Mouse (Mus musculus): ENCODE results near the gene Olfr814. TPM values are rescaled to one million over a fixed set of nuclear protein-coding genes. Genes with fewer than 3 reads are reported as not detected.
"Not testable (repeated sequence)": the region's sequence is repeated elsewhere in the genome, so short reads cannot be mapped to it uniquely, and the experiment has no call there.

Olfr814 gene
- not detected for total RNA-seq (2021)
- long read RNA-seq, experiment 1, result 0 reads
- long read RNA-seq, experiment 2, result 0 reads

GRCm38 (mm10) chr10:129879751-129880150 is at the start of gene Olfr814:
Olfr814 (minus strand) TSS chr10:129879851.
- not testable (repeated sequence) for DNase-seq

- DNase-seq, result no peak
Observed at GRCm38 (mm10) chr10:129915497-129915896, 35.8 kb upstream of the Olfr814 start, which contains the start of gene Olfr816. Olfr816 (minus strand) TSS chr10:129915597.

- not testable (repeated sequence) for DNase-seq
Observed at GRCm38 (mm10) chr10:129905767-129906166, 26.1 kb upstream of the Olfr814 start, which contains the start of gene Olfr815. Olfr815 (minus strand) TSS chr10:129905867.

- DNase-seq, result no peak
Observed at GRCm38 (mm10) chr10:129885934-129886333, 6.3 kb upstream of the Olfr814 start.

GRCm38 (mm10) chr10:129885496-129885895 is 5.8 kb upstream of the Olfr814 start:
- not testable (repeated sequence) for DNase-seq

GRCm38 (mm10) chr10:129855067-129855466 is 24.6 kb downstream of the Olfr814 start, which contains the start of gene Olfr813:
Olfr813 (plus strand) TSS chr10:129855367.
- no peak for DNase-seq

GRCm38 (mm10) chr10:129847343-129847742 is 32.3 kb downstream of the Olfr814 start:
- DNase-seq, result no peak

GRCm38 (mm10) chr10:129845994-129846393 is 33.7 kb downstream of the Olfr814 start, which contains the start of gene Olfr812:
Olfr812 (minus strand) TSS chr10:129846094.
- no peak for DNase-seq

Other genes with a start within 250 kb of the Olfr814 start
- gene Olfr799, start 242.4 kb downstream of the Olfr814 start, total RNA-seq (2021), result not detected
- not detected for gene Olfr800, start 222.2 kb downstream of the Olfr814 start, total RNA-seq (2021)
- not detected for gene Olfr801, start 206.0 kb downstream of the Olfr814 start, total RNA-seq (2021)
- not detected for gene Olfr802, start 191.7 kb downstream of the Olfr814 start, total RNA-seq (2021)
- not detected for gene Olfr803, start 185.6 kb downstream of the Olfr814 start, total RNA-seq (2021)
- not detected for gene Olfr804, start 176.6 kb downstream of the Olfr814 start, total RNA-seq (2021)
- gene Olfr805, start 150.5 kb downstream of the Olfr814 start, total RNA-seq (2021), result not detected
- gene Olfr806, start 137.9 kb downstream of the Olfr814 start, total RNA-seq (2021), result not detected
- gene Olfr807, start 122.1 kb downstream of the Olfr814 start, total RNA-seq (2021), result not detected
- not detected for gene Olfr808, start 114.4 kb downstream of the Olfr814 start, total RNA-seq (2021)
- gene Olfr809, start 105.2 kb downstream of the Olfr814 start, total RNA-seq (2021), result not detected
- gene Olfr810, start 84.9 kb downstream of the Olfr814 start, total RNA-seq (2021), result not detected
- not detected for gene Olfr811, start 75.5 kb downstream of the Olfr814 start, total RNA-seq (2021)
- gene Olfr812, start 33.8 kb downstream of the Olfr814 start, total RNA-seq (2021), result not detected
- not detected for gene Olfr813, start 24.5 kb downstream of the Olfr814 start, total RNA-seq (2021)
- not detected for gene Olfr815, start 26.0 kb upstream of the Olfr814 start, total RNA-seq (2021)
- gene Olfr816, start 35.7 kb upstream of the Olfr814 start, total RNA-seq (2021), result not detected
- not detected for gene Olfr818, start 69.2 kb upstream of the Olfr814 start, total RNA-seq (2021)
- not detected for gene Olfr819, start 87.4 kb upstream of the Olfr814 start, total RNA-seq (2021)
- not detected for gene Olfr247, start 96.3 kb upstream of the Olfr814 start, total RNA-seq (2021)
- not detected for gene Gm10310, start 105.2 kb upstream of the Olfr814 start, total RNA-seq (2021)
- not detected for gene Olfr820, start 132.8 kb upstream of the Olfr814 start, total RNA-seq (2021)
- gene Olfr821, start 150.5 kb upstream of the Olfr814 start, total RNA-seq (2021), result not detected
- not detected for gene Olfr822, start 191.4 kb upstream of the Olfr814 start, total RNA-seq (2021)
- gene Olfr823, start 235.5 kb upstream of the Olfr814 start, total RNA-seq (2021), result not detected